Mouse (Mus musculus): ENCODE data around the gene 9530068E07Rik.

9530068E07Rik gene

DNA sequence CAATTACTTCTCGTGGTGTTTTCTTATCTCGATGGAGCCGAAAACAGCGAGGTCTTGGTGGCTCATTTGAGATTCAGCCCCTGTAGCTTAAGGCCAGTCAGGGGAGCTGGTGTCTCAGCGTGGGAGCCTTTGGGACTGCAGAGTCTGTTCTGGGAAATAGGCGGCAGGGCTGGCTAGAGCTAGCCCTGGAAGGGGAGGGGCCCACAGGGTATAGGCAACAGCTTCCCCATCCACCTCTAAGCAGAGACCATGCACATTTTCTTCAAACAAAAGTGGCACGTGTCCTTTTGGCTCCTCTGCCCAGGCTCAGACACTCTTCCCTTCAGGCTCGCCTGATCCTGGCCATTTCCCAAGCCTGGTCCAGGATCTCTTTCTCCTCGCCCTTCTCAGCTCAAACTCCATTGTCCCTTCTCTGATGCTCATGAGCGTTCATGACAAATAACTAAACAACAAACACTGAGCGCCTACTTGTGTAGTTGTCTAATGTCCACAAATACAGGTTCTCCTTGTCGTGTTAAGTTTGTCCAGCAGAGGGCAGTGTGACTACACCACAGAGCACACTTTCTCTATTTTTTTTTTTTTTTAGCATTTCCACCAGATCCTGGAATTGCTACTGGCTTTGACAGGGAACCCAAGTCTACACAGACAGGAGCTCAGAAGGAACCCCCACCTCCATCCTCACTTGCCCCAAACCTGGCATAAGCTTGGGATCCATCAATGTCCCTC lies 25.0 kb downstream of the 9530068E07Rik start:
- peak; percentile 15 for DNase-seq (ENCODE audit: low spot score)

DNA sequence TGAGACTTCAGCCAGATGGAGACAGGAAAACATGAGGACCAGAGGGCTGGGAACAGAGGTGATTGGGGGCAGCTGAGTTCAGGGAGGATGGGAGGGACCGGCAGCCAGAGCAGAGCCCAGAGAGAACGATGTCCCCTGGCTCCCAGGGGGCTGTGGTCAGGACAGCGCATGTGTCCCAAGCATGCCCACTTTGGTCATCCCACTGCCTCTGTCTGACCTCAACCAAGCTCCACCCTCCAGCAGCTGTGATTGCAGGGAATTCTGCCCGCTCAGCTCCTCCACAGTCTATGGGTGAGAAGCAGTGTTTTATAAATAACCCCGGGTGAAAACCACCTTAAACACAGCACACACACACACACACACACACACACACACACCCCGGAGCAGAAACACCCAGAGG lies 33.2 kb downstream of the 9530068E07Rik start:
- no peak for DNase-seq (ENCODE audit: low spot score)

DNA sequence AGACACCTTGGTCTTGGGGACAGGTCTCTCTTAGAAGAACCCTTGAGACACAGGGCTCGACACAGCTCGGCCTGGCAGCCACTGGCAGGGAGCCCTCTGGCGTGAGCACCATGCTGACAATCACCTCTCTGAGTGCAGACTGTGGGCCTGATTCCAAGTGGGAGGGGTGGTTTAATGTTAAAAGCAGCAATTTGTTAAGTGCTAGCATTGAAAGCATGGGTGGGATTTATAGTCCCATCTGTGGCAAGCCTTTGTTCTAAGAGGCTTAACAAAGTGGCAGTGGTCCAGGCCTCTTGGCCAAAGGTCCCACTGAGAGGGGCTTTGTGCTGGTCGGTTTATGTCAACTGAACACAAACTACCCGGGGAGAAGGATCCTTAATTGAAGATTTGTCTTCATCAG lies 35.4 kb downstream of the 9530068E07Rik start:
- DNase-seq (ENCODE audit: low spot score), result no peak

DNA sequence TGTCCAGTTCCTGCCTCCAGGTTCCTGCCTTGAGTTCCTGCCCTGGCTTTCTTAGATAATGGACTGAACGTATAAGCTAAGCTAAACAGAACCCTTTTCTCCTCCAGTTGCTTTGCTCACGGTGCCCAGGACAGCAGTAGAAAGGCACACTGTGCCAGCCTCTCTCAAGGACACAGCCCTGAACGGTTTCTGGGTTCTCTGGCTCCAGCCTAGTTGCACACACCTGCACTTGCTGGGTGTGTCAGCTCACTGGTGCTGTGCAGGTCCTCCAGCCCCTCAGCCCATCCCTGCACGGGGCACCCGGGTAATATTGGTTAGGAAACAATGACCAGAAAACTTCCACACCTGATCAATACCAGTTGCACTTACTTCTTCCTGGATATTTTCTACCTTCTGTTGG lies 35.9 kb downstream of the 9530068E07Rik start:
- no peak for DNase-seq (ENCODE audit: low spot score)

DNA sequence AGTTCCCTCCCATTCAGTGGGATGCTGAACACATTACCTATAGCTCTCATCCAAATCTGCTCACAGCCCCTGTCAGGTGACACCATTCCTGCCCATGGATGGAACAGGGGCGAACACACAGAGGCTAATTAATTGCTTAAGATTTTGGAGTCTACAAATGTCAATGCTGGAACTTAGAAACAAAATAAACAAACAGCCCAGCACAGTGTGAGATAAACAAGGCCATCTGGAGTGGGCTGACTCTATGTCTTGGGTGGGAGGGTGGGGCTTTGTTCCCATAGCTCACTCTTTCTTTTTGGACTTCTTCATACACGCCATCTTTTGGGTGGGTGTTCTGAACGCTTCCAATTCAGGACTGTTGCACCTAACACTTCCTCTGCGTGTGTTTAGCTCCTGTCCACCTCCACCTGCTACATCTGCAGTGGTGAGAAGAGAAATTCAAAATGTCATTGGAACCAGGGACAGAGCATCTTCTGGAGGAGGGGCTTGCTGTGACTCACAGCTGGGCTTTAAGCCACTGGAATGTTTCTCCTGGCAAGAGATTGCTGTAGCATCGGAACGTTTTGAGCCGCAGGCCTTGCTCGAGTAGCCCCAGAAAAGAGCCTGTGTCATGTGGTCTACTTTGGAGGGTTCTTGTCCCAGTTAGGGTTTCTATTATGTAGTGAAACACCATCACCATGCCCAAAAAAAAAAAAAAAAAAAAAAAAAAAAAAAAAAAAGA lies 37.0 kb downstream of the 9530068E07Rik start:
- DNase-seq (ENCODE audit: low spot score), result no peak

DNA sequence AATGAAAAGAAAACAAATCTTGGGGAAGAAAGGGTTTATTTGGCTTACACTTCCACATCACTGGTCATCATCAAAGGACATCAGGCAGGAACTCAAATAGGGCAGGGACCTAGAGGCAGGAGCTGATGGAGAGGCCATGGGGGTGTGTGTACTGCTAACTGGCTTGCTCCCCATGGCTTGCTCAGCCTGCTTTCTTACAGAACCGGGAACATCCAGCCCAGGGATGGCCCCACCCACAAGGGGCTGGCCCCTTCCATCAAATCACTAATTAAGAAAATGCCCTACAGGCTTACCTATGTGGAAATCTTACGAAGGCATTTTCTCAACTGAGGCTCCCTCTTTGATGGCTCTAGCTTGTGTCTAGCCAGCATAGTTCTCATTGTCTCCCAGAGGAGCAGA lies 37.6 kb downstream of the 9530068E07Rik start:
- DNase-seq (ENCODE audit: low spot score), result no peak

DNA sequence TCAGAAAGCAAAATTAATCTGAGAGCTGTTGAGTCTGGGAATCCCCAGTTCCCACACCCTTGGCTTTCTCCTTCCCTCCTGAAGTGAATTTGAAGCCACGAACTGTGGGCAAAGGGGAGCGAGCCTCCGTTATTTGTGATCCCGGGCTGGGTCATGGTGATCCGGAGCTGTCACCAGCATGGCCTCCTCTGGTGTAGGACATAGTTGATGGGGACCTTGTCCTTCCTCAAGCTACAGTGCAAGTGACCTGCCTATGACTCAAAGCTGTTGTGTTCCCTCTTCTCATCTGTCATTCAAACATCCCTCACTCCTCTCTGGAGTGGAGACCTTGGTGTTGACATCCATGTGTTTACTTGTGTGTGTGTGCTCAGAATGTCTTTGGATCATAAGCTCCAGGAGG lies 39.2 kb downstream of the 9530068E07Rik start:
- no peak for DNase-seq (ENCODE audit: low spot score)

DNA sequence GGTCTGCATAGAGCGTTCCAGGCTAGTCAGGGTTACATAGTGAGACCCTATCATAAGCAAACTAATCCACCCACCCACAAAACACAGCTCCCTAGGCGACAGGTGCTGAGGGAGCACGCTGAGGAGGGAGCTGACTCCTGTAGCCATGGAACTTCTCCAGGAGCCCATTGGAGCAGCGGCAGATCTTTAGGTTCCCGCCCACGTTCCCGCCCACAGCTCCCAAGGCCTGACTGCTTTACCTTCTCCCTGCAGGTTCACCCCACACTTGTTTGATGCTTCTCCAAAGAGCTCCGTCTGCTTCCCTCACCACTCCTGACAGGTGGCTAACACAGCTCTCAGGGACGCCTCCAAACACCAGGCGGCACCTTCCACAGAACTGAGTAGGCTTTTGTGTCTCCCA lies 40.9 kb downstream of the 9530068E07Rik start:
- peak; percentile 22 for DNase-seq (ENCODE audit: low spot score)

DNA sequence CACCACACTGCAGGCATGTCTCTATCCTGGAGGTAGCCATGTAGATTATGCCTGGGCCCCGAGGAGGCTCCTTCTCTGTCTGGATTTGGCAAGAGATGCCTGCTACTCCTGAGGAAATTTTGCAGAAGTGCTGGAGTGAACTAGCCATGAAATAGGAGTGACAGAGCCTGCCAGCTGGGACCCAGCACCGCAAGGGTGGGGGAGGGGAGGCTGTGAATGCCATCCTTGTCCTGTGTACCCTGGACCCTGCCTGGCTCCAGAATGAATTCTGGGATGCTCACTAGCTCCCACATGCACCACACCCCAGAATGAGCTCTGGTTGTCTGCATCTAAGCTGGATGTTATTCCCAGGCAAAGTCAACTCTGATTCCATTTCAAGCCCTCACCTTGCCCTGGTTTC lies 44.9 kb downstream of the 9530068E07Rik start:
- no peak for DNase-seq (ENCODE audit: low spot score)

DNA sequence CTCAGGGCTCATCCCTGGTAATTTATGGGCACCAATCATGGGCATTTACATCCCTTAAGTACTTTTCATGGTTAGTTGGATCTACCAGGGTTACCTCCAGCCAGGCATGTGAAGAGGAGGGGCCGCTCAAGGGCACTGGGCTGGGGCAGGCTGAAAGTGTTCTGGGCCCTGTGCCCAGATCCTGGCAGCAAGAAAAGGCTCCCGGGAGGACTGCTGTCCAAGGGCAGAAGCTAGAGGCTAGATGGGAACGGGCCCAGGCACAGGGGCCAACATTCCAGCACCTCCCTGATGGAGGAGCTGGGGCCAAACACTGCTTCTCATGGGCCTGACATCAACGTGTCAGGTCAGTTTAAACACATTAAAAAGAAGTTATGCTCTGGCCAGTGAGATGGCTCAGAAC lies 51.0 kb downstream of the 9530068E07Rik start:
- peak; percentile 84 for DNase-seq (ENCODE audit: low spot score)

DNA sequence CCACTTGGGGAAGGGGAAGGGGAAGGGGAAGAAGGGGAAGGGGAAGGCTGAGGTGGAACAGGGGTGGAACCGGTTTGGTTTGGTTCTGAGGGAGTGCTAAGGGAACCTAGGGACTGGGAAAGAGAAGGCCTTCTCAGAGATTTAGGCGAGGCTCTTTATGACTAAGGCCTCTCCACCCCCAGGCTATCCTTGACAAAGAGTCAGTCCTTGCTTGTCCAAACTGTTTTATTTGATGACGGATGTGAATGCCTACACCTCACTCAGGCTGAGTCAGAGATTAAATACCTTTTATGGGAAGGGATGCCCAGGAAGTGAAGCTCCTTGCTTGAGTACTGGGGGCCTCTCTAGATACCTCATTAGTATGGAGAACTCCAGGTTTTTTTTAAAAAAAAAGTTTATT lies 52.8 kb downstream of the 9530068E07Rik start:
- DNase-seq (ENCODE audit: low spot score), result peak; percentile 0

DNA sequence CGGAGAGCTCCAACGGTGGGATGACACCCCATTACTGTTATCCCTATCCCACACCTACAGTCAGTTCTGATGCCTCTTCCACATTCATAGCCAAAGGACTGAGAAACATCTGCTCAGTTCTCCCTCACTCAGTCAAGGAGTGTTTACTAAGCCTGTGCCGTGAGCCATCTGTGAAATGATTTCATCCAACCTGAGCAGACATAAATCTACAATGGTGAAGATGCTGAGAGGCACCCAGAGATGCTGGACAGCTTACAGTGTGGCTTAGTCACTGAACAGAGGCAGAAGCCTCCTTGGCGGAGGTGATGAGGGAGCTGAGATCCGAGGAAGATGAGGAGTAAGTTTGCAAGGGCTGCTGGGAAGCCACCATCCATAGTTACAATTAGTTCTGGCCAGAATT lies 62.1 kb downstream of the 9530068E07Rik start:
- no peak for DNase-seq (ENCODE audit: low spot score)

Data from ovary, postnatal 36 days (tissue).